Mouse (Mus musculus): ENCODE measurements around the gene Gstm2. TPM values are rescaled to one million over a fixed set of nuclear protein-coding genes. Genes with fewer than 3 reads are reported as not detected.
"Not testable (repeated sequence)": the region's sequence is repeated elsewhere in the genome, so short reads cannot be mapped to it uniquely, and the experiment has no call there.

Gstm2 gene
- polyA plus RNA-seq, 2 experiments = 3.4 to 4.8 TPM

GRCm38 (mm10) chr3:107999491-107999890, 13.2 kb upstream of the Gstm2 start:
- TF ChIP-seq CTCF (IDR thresholded peaks at IDR 0.05; ENCODE audit: low read depth) (no peak), EP300 (IDR thresholded peaks at IDR 0.05; ENCODE audit: low read depth) (no peak)
- Histone ChIP-seq H3K27me3 (ENCODE audit: control insufficient read depth, insufficient read depth, low read length) (no peaks in the 10 kb centered on the region), H3K4me1 (replicated peaks; ENCODE audit: control insufficient read depth in 2 of 2, insufficient read depth in 2 of 2, low read length in 1 of 2) (no peaks in the 10 kb centered on the region), H3K4me3 (ENCODE audit: insufficient read depth in 1 of 2, low read depth in 2 of 2, low read length in 2 of 2) (no peak overlapping the region), H3K9me3 (ENCODE audit: control insufficient read depth, low read length) (no peaks in the 10 kb centered on the region), H3K36me3 (replicated peaks; ENCODE audit: control insufficient read depth, insufficient read depth, low read depth) (no peaks in the 10 kb centered on the region), H3K4me2 (ENCODE audit: low read depth) (no peak overlapping the region), H3K27ac (no peak overlapping the region), H3K9ac (replicated peaks) (no peak overlapping the region)
- WGBS (ENCODE audit: insufficient replicate concordance) = 67% methylated on average over 3 of the region's 3 CpGs
- ATAC-seq (ENCODE audit: insufficient read depth) (no peak), DNase-seq (ENCODE audit: low read depth in 3 of 3, low spot score in 3 of 3) (no peak)

GRCm38 (mm10) chr3:107998591-107998990, 12.3 kb upstream of the Gstm2 start:
- H3K36me3 ChIP-seq (replicated peaks; ENCODE audit: control insufficient read depth, insufficient read depth, low read depth) = no peaks in the 10 kb centered on the region
- no peaks in the 10 kb centered on the region for H3K27me3 ChIP-seq (ENCODE audit: control insufficient read depth, insufficient read depth, low read length)
- TF ChIP-seq CTCF (IDR thresholded peaks at IDR 0.05; ENCODE audit: low read depth) = no peak
- no peak for TF ChIP-seq EP300 (IDR thresholded peaks at IDR 0.05; ENCODE audit: low read depth)
- no peaks in the 10 kb centered on the region for H3K4me1 ChIP-seq (replicated peaks; ENCODE audit: control insufficient read depth in 2 of 2, insufficient read depth in 2 of 2, low read length in 1 of 2)
- H3K4me3 ChIP-seq (ENCODE audit: insufficient read depth in 1 of 2, low read depth in 2 of 2, low read length in 2 of 2) = no peak overlapping the region
- WGBS (ENCODE audit: insufficient replicate concordance) = 63% methylated on average over 3 of the region's 3 CpGs
- no peak overlapping the region for H3K27ac ChIP-seq
- DNase-seq (ENCODE audit: low read depth in 3 of 3, low spot score in 3 of 3) (no peak), ATAC-seq (ENCODE audit: insufficient read depth) (no peak)
- no peak overlapping the region for H3K4me2 ChIP-seq (ENCODE audit: low read depth)
- no peaks in the 10 kb centered on the region for H3K9me3 ChIP-seq (ENCODE audit: control insufficient read depth, low read length)
- no peak overlapping the region for H3K9ac ChIP-seq (replicated peaks)

GRCm38 (mm10) chr3:107996576-107996975, 10.3 kb upstream of the Gstm2 start:
- no peaks in the 10 kb centered on the region for H3K4me1 ChIP-seq (replicated peaks; ENCODE audit: control insufficient read depth in 2 of 2, insufficient read depth in 2 of 2, low read length in 1 of 2)

GRCm38 (mm10) chr3:107995974-107996373, 9.7 kb upstream of the Gstm2 start:
- H3K36me3 ChIP-seq (replicated peaks; ENCODE audit: control insufficient read depth, insufficient read depth, low read depth); H3K4me1 ChIP-seq (replicated peaks; ENCODE audit: control insufficient read depth in 2 of 2, insufficient read depth in 2 of 2, low read length in 1 of 2); H3K27ac ChIP-seq; H3K9ac ChIP-seq (replicated peaks); H3K9me3 ChIP-seq (ENCODE audit: control insufficient read depth, low read length); ATAC-seq (ENCODE audit: insufficient read depth); H3K4me3 ChIP-seq (ENCODE audit: insufficient read depth in 1 of 2, low read depth in 2 of 2, low read length in 2 of 2); H3K27me3 ChIP-seq (ENCODE audit: control insufficient read depth, insufficient read depth, low read length); DNase-seq (ENCODE audit: low read depth in 3 of 3, low spot score in 3 of 3); H3K4me2 ChIP-seq (ENCODE audit: low read depth): not testable (repeated sequence)
- 72% methylated on average over 2 of the region's 2 CpGs for WGBS (ENCODE audit: insufficient replicate concordance)

More at GRCm38 (mm10) chr3:107996576-107996975, 10.3 kb upstream of the Gstm2 start:
- Histone ChIP-seq H3K27ac (no peak overlapping the region), H3K4me3 (ENCODE audit: insufficient read depth in 1 of 2, low read depth in 2 of 2, low read length in 2 of 2) (no peak overlapping the region), H3K36me3 (replicated peaks; ENCODE audit: control insufficient read depth, insufficient read depth, low read depth) (no peaks in the 10 kb centered on the region), H3K27me3 (ENCODE audit: control insufficient read depth, insufficient read depth, low read length) (no peaks in the 10 kb centered on the region), H3K4me2 (ENCODE audit: low read depth) (no peak overlapping the region), H3K9me3 (ENCODE audit: control insufficient read depth, low read length) (no peaks in the 10 kb centered on the region), H3K9ac (replicated peaks) (no peak overlapping the region)
- DNase-seq (ENCODE audit: low read depth in 3 of 3, low spot score in 3 of 3) (no peak), ATAC-seq (ENCODE audit: insufficient read depth) (no peak)
- 61% methylated on average over 4 of the region's 4 CpGs for WGBS (ENCODE audit: insufficient replicate concordance)
- TF ChIP-seq EP300 (IDR thresholded peaks at IDR 0.05; ENCODE audit: low read depth) = no peak
- no peak for TF ChIP-seq CTCF (IDR thresholded peaks at IDR 0.05; ENCODE audit: low read depth)

GRCm38 (mm10) chr3:107985141-107985540, 1.1 kb downstream of the Gstm2 start:
- H3K4me2 ChIP-seq (ENCODE audit: low read depth); H3K36me3 ChIP-seq (replicated peaks; ENCODE audit: control insufficient read depth, insufficient read depth, low read depth); H3K27ac ChIP-seq; H3K4me3 ChIP-seq (ENCODE audit: insufficient read depth in 1 of 2, low read depth in 2 of 2, low read length in 2 of 2); ATAC-seq (ENCODE audit: insufficient read depth); H3K4me1 ChIP-seq (replicated peaks; ENCODE audit: control insufficient read depth in 2 of 2, insufficient read depth in 2 of 2, low read length in 1 of 2); DNase-seq (ENCODE audit: low read depth in 3 of 3, low spot score in 3 of 3); H3K9me3 ChIP-seq (ENCODE audit: control insufficient read depth, low read length); H3K9ac ChIP-seq (replicated peaks); H3K27me3 ChIP-seq (ENCODE audit: control insufficient read depth, insufficient read depth, low read length): not testable (repeated sequence)
- 87% methylated on average over 2 of the region's 2 CpGs for WGBS (ENCODE audit: insufficient replicate concordance)

Measured in liver, embryonic 14.5 days (tissue).